Mouse (Mus musculus) frontal cortex, adult 2 months (tissue): ENCODE data around the gene Cops9. TPM values are rescaled to one million over a fixed set of nuclear protein-coding genes. Genes with fewer than 3 reads are reported as not detected.

Experiments used
- DNase-seq, 2 experiments: peaks; one replicate each; pipeline ENCODE4 v3.0.0; 2022; ENCODE audit warnings: low spot score in 1 of 2; ENCODE audit errors: extremely low spot score in 1 of 2
- polyA plus RNA-seq: library from polyadenylated mRNA; depleted of rRNA; stranded (reverse); fragments of >200 nt; gene quantifications from 2 replicates; pipeline ENCODE4 v1.2.3, GENCODE M21; 2012; rRNA removed

Gene Cops9
- polyA plus RNA-seq, result 329 and 454 TPM in 2 replicates

DNA sequence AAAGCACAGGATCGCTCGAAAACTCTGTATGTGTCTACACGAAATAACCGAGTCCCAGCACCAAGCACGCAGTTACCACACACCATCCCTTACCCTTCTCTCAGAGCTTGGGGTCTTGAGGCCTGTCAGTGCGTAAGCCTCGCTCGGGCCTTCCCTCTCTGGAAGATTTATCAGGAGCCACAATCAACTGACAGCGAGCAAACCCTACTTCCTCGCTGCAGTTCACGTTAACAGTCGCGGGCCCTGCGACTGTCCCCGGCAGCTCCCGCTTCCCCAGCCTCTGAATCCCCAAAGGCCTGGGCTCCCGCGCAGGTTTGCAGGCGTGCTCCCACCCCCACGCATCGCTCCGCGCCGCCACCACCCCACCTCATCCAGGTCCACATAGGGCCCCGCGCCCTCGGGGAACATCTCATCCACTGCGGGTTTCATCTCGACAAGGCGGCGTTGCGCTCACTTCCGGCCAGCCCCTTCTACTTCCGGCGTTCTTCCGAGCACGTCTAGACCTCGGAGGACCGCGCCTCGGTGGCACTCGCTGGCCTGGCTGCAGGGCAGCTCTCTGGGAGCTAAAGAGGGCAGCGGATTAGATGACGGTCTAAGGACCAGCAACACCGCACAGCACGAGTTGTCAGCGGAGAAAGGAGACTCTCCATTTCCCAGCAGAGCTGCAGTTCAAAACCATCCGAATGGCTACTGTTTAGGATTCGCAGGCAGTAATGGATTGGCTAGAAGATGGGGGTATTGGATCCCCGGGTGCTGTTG lies at the start of gene Cops9:
TSS of gene Cops9 (minus strand) at position 472 of the 759 bp plus-strand sequence.
- peak; percentile 79 to 93 for DNase-seq

DNA sequence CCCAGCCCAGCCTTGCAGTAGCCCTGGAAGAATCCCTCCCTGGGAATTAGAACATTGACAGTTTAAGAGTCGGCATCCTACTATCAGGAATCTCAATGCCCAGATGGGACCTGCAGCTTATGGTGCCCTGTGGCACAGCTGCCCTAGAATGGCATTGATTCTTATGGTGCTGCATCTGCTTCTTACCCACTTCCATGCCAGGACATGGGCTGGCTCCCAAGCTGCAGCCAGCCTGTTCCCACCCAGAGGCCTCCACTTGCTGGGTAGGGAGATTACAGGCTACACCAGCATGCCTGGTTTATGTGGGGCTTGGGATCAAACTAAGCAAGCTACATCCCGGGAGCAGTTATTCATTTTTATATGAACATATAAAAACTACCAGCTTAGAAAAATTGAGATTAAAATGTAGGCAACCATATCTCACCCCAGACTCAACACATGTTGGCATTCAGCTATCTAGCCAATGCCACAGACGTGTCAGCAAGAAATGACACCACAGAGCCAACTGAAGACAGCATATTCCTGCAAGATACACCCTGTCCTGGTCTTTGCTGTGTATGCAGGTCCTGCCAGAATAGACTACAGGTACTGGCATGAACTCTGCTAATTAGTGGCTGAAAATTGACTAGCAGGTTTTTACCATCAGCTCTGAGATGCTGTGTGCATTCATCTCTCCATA lies 49.5 kb upstream of the Cops9 start:
- no peak for DNase-seq

DNA sequence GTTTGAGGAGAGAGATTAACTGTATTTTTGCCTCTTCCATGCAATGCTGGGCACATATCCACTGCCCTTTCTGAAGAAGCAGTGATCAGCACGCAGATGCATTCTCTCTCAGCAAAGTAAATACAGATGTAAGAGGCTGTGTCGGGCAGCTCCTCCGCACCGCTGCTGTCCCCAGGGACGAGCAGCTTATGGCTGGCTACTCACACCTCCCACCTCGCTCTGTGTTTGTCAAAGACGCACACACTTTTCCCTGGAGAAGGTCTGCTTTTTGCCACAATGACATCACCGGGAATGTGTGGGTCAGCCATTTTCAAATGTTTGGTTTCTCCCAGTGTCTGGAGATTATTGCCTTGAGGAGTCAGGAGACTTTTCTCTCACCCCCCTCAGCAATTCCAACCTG lies 45.2 kb upstream of the Cops9 start:
- no peak for DNase-seq

DNA sequence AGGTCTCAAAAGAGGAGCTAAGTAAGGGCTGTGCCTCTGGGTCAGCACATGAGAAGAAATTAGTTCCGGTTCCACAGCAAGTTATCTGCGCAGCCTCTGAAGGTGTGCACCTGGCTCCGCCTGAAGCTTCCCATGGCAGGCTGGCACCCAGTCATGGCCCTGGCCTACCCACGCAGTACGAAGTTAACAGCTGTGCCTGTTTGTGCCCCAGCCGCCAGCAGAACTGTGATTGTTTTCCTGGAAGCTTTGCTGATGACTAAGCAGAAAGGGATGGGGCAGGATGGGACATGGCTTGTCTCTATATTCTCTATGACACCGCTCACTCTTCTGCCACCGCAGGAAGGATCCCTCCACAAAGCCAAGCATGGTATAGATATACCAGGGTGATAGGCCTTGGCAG lies 41.4 kb upstream of the Cops9 start:
- peak; percentile 30 to 71 for DNase-seq

DNA sequence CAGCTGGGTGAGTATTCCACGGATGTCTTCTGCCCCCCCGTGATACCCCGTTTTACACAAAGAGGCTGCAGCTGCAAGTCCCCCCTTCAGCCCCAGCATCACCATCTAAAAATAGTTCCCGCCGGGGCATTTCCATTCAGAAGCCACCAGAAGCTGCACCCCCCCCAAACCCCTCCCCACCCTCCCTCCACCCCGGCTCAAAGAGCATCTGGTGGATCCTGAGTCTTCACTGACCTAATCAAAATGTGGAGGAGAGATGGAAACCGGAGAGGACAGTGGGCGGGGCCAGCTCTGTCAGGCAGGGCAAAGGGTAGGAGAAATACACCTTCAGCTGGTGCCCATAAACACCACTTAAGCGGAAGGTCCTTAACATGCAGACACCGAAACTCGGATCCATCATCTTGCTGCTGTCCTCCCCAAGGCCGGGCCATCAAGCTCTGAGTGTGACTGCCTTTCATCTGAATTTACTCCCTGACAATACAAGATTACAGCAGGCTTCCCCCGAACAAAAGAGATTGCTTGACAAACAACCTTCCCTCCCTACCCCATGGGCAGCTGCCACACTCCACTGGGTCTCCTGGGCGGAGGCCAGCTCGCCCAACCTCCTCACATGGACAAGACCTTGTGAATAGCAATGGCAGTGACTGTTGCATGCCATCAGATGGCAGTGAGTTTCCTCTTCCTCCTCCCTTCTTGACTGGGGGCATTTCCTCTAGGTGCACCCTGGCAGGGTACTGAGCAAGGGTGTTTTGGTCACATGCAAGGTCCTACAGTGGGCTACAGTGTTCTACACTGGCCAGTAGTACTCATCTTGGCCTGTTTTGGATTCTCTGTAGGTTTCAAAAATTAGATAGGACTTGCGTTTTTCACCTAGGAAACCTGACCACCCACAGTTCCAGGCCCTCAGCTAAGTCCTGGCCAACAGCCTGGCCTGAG lies 39.2 kb upstream of the Cops9 start:
- DNase-seq, result no peak

DNA sequence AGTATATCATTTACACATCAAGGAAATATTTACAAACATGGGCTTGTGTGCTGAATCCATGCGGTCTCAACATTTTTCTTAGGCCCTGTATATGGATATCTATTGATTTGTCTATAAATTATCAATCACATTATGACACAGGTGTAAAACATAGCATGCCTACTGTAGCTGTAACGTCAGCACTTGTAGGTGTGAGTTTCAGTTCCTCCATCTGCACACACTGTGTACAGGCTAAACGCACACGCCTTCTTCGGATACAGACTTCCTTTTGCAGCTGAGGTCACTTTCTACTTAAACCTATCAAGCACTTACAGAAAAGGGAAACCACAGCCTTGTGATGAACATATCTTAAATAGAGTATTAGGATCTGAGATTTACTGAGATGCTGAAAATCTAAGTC lies 37.0 kb upstream of the Cops9 start:
- DNase-seq, result no peak

DNA sequence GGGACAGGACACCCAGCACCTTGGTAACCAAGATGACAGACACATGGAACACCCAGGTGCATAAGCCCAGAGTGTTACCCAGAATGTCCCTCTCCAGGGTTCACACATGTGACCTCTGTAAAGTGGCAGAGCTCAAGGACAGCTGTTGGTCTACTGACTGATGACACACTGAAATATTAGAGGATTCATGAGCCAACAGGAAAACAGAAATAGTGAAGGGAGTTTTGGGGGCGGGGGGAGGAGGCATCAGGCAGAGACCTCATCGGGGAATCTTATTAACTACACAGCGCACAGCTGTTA lies 34.8 kb upstream of the Cops9 start:
- no peak for DNase-seq

DNA sequence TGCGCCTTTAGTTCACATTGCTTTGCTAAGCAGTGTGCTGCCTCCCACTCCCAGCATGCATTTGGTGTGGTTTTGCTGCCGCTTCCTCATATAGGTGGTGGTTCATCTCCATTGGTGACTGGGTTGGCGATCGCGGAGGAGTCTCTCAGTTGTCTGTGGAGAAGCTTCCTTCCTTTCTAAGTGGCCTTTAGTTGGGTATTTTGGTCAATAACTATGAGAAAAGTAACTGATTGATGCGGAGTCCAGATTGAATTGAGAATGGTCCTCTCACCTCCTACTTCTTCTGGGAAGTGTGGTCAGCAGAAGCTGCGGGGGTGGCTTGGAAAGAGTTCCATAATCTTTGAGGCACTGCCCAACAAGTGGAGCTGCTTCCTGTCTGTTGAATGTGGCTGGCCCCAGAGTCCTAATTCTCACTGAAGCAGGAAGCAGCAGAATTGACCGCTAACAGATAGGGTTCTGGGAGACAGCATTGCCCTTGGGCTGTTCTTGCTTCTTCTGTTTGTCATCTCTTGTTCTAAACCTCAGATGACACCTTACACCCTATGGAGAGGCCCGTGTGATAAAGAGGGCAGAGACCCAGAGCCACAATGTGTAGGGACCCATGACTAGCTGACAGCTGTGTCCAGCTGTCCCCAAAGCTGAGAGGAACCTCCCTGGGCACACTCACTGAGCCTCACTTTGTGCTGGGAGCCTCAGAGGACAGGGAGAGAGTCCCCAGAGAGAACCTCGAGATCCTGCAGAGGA lies 34.3 kb upstream of the Cops9 start:
- peak; percentile 40 to 71 for DNase-seq

DNA sequence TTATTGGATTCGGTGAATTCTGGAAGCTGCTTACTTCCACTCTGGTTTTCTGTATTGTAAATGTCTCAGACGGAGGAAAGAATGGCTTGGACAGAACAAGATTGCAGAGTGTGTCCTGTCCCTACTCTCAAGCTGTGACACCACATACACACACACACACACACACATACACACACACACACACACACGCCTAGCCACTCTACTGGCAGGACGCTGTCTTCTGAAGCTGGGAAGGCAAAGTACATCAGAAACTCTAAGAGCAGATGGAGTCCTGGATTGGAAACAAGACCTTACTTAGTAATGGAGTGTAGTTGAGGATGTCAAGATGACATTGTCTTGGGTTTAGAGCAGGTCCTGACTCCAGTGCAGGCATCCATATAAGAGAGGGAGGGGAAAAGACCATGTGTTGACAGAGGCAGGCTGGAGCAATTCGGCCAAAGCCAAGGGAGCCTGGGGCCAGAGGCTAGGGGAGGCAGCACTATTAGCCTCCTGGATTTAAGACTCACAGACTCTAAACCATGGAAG lies 31.5 kb upstream of the Cops9 start:
- no peak for DNase-seq

DNA sequence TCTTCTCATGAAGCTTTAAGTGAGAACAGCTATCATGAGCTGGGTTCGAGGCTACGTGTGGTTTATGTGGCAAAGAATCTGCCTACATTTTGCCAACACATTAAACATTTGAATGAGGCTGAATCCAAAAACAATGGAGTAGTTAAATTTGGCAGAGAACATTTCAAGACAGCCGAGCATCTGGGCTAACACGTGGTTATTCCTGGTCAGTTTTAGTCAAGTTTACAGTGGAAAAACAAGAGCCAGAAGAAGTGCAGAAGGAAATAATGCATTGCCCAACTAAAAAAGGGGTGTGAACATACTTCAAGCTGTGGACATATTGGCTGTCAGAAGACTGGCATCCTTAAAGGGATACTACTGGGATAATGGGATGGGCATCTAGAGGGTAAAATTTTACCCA lies 29.5 kb upstream of the Cops9 start:
- DNase-seq, result no peak

DNA sequence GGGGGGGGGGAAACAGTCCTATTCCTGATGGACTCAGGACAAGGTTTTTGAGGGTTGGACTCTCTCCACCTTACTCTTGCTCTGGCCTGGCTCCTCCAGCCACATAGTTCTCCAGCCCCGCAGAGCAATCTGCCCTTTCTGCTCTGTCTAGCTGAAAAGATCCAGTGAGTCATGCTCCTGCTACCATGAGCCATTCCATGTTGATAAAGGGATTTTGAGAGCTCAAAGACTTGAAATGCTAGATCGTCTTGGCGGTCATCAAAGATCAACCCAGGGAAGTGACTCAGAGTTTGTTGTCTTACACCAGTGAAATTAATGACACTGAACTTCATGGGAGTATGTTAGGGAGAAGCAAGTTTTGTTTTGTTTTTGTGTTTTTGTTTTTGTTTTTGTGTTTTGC lies 27.6 kb upstream of the Cops9 start:
- DNase-seq, result no peak

DNA sequence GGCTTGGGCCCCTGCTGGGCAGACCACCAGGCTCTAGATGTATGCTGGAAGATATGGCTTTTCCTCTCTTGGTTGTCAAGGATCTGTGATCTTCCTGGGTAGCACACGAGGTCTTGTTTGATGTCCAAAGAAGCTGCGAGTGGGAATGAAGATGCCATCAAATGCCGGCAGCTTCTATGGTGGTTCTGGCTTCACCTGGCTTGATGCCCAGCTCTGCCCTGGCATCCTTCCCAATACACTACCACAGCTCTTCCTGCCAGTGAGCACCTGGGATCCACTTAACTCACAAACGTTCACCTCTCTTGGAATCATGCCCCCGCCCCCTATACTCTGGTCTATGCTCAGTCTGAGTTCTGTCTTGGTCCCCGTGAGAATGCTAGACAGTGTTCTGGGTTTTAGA lies 25.3 kb upstream of the Cops9 start:
- DNase-seq, result no peak

DNA sequence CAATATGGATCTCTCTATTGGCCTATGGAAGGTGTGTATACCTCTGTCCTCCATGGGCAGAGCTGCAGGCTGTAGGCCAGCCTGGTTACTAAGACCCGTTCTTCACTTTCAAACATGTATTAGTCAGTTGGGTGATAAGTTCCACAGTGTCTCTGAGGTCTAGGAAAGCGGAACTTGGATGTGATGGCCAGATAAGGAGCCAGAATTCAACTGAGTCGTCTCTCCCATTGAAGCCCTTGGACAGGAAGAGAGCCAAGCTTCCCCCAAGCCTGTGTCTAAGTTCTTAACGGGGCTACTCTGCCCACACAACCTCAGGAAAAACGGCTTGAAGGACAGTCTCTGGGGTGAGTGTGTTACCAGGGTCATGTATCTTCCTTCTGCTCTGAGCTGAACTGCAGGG lies 17.6 kb upstream of the Cops9 start:
- DNase-seq, result no peak

DNA sequence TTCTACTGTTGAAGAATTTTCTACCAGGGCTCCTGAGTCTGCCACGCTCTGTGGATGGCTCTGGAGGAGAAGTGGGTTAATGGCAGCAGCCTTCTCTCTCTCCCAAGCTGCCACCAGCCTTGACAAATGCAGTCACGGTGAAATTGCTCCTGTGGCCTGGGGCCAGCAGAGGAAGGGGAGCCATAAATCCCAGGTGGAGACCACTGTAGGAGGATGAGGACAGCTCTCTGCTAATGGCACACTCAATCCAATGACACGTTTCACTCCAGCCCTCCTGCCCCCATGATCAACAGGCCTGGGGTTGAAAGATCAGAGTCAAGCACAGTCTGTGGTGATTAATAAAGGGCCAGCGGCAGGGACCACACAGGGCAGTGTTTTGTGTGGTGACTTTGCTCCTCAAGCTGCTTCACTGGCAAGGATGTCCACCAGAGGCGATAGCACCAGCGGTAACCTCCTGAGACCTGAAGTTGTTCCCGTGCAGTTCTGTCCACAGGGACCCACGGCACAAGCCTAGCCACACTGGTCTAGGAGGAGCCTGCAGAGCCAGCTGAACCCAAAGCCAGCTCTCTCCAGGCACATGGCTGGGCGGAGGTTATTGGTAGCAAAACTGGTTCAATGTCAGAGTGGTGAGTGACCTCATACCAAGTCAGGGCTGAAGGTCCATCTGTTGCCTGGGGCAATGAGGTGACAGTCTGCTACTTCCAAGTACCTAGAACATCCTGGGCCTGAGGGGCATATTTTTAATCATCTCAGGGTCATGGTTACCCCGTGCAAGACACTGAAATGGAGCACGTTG lies 15.4 kb upstream of the Cops9 start:
- no peak for DNase-seq

DNA sequence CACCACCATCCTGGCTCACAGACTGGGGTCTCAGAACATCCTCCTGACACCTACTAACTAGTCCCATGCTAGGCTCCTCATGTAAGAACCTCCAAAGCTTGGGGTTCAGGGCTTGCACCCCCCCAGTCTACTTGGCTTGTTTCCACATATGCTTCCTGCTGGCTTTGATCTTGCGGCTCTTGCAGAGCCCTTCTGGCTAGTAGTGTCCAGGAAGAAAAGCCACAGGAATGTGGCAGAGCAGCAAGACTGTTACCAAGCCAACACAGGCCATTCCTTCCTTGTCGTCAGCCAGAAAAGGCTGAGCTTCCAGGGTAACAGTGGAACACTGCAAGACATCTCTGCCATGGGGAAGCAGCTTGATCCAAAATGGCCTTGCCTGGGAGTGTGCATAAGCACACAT lies 12.9 kb upstream of the Cops9 start:
- no peak for DNase-seq

DNA sequence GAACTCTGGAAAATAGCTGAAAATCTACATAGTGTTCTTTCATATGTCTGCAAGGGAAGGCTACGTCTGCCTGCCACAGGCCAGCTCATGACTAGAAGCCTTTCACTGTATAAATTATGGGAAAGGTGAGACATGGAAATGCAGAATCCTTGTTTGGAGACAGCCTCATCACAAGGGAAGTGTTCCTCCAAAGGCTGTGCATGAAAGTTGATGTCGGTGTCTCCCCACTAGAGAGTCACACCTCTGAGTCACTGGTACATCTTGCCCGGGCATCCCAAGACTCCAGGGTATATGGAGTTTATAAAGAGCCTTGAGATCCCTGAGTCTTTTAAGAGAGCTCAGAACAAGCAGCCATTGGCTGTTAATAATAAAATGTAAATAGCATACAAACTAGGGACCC lies 11.4 kb upstream of the Cops9 start:
- DNase-seq, result no peak

DNA sequence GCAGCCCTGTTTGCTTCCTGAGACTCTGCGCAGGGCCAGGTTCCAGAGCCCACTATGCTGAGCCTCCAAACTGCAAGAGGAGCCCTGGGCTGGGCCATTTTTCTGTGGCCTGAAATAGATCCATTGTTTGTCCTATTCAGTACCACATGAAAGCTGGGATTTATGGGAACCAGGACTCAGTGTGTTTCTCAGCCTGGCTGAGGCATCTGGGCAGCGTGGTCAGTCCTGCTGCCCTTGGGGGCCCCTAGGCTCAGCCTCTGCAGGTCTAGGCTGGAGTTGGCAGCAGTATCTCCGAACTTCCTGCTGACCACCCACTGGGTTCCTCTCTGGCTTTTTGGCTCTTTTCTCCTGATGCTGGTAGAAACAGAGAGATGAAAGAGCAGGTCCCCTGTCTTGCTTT lies 9.7 kb upstream of the Cops9 start:
- no peak for DNase-seq

DNA sequence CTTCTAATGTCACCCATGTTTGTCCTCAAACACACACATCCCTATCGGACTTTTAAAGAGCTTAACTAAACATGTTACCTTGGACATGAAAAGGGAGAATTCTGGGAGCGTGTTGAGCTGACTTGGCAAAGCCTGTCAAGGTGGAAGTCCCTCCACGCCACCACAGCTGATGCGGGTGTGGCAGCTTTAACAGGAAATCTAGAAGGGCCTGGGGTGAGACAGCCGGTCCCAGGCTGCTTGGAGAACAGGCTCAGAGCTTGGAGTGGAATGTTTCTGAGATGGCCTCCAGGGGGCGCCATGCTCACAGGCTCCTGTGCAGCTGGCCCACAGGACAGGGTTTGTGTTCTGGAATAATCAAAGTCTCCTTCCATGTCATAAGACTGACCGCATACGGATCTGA lies 6.9 kb upstream of the Cops9 start, which contains the start of gene Otos:
TSS of gene Otos (minus strand) at position 169 of the 400 bp plus-strand sequence.
- peak; percentile 41 to 86 for DNase-seq

DNA sequence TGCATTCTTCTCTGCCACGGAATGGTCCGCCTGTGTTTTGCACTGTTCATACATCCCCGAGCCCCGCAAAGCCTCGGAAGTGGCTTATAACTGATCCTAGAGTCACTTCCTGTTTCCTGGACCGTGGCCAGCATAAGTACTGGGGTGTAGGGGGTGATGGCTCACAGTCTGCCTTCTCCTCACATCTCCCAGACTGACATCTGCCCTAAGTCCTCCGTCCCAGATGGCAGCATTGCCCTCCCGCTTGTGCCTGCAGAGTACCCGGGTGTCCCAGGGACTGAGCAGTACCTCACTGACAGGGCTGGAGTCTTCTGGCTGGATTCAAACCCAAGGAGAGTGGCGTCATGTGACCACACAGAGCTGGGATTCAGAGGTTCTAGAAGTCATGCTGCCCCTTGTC lies 6.4 kb upstream of the Cops9 start:
- no peak for DNase-seq

DNA sequence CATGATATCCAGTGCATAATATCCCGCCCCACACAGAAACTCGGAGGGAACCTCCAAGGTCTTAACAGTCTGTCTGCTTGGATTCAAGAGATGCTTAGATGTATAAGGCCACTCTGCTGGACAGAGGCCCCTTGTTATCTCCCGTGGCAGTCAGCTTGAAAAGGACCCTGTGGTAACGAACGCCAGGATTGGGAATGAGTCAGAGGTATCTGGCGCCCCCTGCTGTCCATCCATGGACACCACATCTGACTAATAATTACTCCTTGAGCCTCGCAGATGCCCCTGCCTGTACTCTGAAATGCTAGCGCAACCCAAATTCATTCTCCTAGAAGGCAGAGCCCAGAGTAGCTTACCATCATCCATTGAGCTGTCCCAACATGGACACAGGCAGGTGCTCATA lies 6.0 kb upstream of the Cops9 start:
- DNase-seq, result peak in 1 of 2 experiments; percentile 85
